Mouse (Mus musculus): ENCODE results near the gene Olfr827.

The Olfr827 gene

GRCm38 (mm10) chr10:130214303-130214702 is at the start of gene Olfr827:
TSS of gene Olfr827 (minus strand) at chr10:130214403.
- DNase-seq (ENCODE audit: low spot score in 2 of 2) = no peak

- no peak for DNase-seq (ENCODE audit: low spot score in 2 of 2)
These were observed 49.0 kb upstream of the Olfr827 start for GRCm38 (mm10) chr10:130263203-130263602.

- DNase-seq (ENCODE audit: low spot score in 2 of 2) = no peak
These were observed 45.3 kb upstream of the Olfr827 start for GRCm38 (mm10) chr10:130259483-130259882.

- no peak for DNase-seq (ENCODE audit: low spot score in 2 of 2)
These were observed 30.1 kb upstream of the Olfr827 start for GRCm38 (mm10) chr10:130244271-130244670.

GRCm38 (mm10) chr10:130238318-130239209 is 24.4 kb upstream of the Olfr827 start:
- DNase-seq (ENCODE audit: low spot score in 2 of 2) = no peak

- no peak for DNase-seq (ENCODE audit: low spot score in 2 of 2)
These were observed 20.4 kb upstream of the Olfr827 start for GRCm38 (mm10) chr10:130234576-130234975.

- no peak for DNase-seq (ENCODE audit: low spot score in 2 of 2)
These were observed 17.9 kb upstream of the Olfr827 start for GRCm38 (mm10) chr10:130232117-130232516.

- no peak for DNase-seq (ENCODE audit: low spot score in 2 of 2)
These were observed 15.4 kb upstream of the Olfr827 start for GRCm38 (mm10) chr10:130229584-130229983.

GRCm38 (mm10) chr10:130228246-130228645 is 14.0 kb upstream of the Olfr827 start:
- no peak for DNase-seq (ENCODE audit: low spot score in 2 of 2)

GRCm38 (mm10) chr10:130225034-130225433 is 10.8 kb upstream of the Olfr827 start:
- DNase-seq (ENCODE audit: low spot score in 2 of 2) = no peak

- DNase-seq (ENCODE audit: low spot score in 2 of 2) = no peak
These were observed 30.1 kb downstream of the Olfr827 start, which contains the start of gene Olfr826 for GRCm38 (mm10) chr10:130184086-130184485. TSS of gene Olfr826 (minus strand) at chr10:130184186.

- DNase-seq (ENCODE audit: low spot score in 2 of 2) = no peak
These were observed 47.5 kb downstream of the Olfr827 start, which contains the start of gene Olfr825 for GRCm38 (mm10) chr10:130166666-130167065. TSS of gene Olfr825 (minus strand) at chr10:130166766.

GRCm38 (mm10) chr10:130165196-130165595 is 49.0 kb downstream of the Olfr827 start:
- no peak for DNase-seq (ENCODE audit: low spot score in 2 of 2)

Measured in urinary bladder, postnatal 4 days (tissue).